In the genomic region with DNA sequence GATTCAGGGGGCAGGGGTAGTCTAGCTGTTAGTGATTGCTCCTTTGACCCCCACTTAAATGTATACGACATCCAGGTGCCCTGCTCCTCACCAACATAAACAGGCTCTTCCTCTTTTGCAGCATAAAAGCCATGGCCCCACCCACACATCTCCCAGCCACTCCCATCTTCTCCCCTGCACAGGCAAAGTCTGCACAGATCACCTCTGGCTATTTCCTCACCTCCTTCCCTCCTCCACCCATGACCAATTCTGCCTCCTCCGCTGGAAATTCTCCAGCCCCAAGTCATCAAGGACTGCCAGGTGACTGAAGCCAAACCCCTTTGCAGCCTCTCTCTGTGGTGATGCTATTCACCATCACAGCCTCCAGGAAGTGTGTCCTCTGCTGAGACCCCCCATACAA, we compare ENCODE assay signal across 21 mouse cellular contexts.
DNase-seq lines count a peak whose midpoint lies in the region; ATAC-seq and TF ChIP-seq lines count a peak whose summit lies in the region.
"Had no signal": no experiment of that assay in that cellular context is flagged by ENCODE, and none has a peak within 500 bp of the region (broad histone marks: within the 10 kb centered on the region; RNA-seq: fewer than 3 reads in every experiment).

No protein-coding gene starts in this region.

- H3K4me3 ChIP-seq in intestine, embryonic 15.5 days (replicated peaks), result no peak overlapping the region
- H3K4me3 ChIP-seq in intestine, embryonic 16.5 days (ENCODE audit: low read length), result no peak overlapping the region
- no peak overlapping the region for H3K4me3 ChIP-seq in MEL (ENCODE audit: control insufficient read depth in 1 of 2, insufficient read depth in 1 of 2, low read depth in 2 of 2, low read length in 2 of 2)
- H3K4me3 ChIP-seq: embryonic facial prominence, embryonic 13.5 days; forebrain, embryonic 13.5 days; heart, embryonic 13.5 days; hindbrain, embryonic 15.5 days had no signal

- no peak for TF ChIP-seq EP300 in MEL (IDR thresholded peaks at IDR 0.05; ENCODE audit: low read depth in 1 of 2, low read length in 2 of 2)

- no peaks in the 10 kb centered on the region for H3K36me3 ChIP-seq in intestine, embryonic 15.5 days
- H3K36me3 ChIP-seq in intestine, embryonic 16.5 days (ENCODE audit: control insufficient read depth, insufficient read depth, low read length), result no peaks in the 10 kb centered on the region
- no peaks in the 10 kb centered on the region for H3K36me3 ChIP-seq in MEL (ENCODE audit: control insufficient read depth in 1 of 2, insufficient read depth in 2 of 2, low read length in 2 of 2)
- H3K36me3 ChIP-seq: embryonic facial prominence, embryonic 13.5 days; heart, embryonic 13.5 days; hindbrain, embryonic 15.5 days had no signal

- H3K27ac ChIP-seq in intestine, embryonic 15.5 days, result no peak overlapping the region
- H3K27ac ChIP-seq in intestine, embryonic 16.5 days (ENCODE audit: low read length), result no peak overlapping the region
- no peak overlapping the region for H3K27ac ChIP-seq in MEL (ENCODE audit: control insufficient read depth, low read depth, low read length)
- H3K27ac ChIP-seq: embryonic facial prominence, embryonic 13.5 days; forebrain, embryonic 13.5 days; heart, embryonic 13.5 days; hindbrain, embryonic 15.5 days had no signal

- H3K4me1 ChIP-seq in intestine, embryonic 15.5 days (replicated peaks), result no peaks in the 10 kb centered on the region
- no peaks in the 10 kb centered on the region for H3K4me1 ChIP-seq in intestine, embryonic 16.5 days (ENCODE audit: control insufficient read depth, insufficient read depth, low read length)
- H3K4me1 ChIP-seq in MEL (ENCODE audit: control insufficient read depth in 1 of 2, insufficient read depth in 2 of 2, low read length in 2 of 2), result no peaks in the 10 kb centered on the region
- H3K4me1 ChIP-seq: forebrain, embryonic 13.5 days; heart, embryonic 13.5 days; hindbrain, embryonic 15.5 days had no signal

- H3K4me2 ChIP-seq in intestine, embryonic 15.5 days (replicated peaks), result no peak overlapping the region
- no peak overlapping the region for H3K4me2 ChIP-seq in intestine, embryonic 16.5 days (ENCODE audit: low read depth, low read length)
- H3K4me2 ChIP-seq: embryonic facial prominence, embryonic 13.5 days; forebrain, embryonic 13.5 days; heart, embryonic 13.5 days; hindbrain, embryonic 15.5 days had no signal

- no peaks in the 10 kb centered on the region for H3K79me2 ChIP-seq in MEL (ENCODE audit: control insufficient read depth, insufficient read depth, low read length, poor library complexity)

- no peaks in the 10 kb centered on the region for H3K9me3 ChIP-seq in intestine, embryonic 15.5 days
- H3K9me3 ChIP-seq in intestine, embryonic 16.5 days (ENCODE audit: control insufficient read depth, low read length), result no peaks in the 10 kb centered on the region
- H3K9me3 ChIP-seq in MEL (replicated peaks; ENCODE audit: insufficient read depth, low read length), result no peaks in the 10 kb centered on the region
- H3K9me3 ChIP-seq: embryonic facial prominence, embryonic 13.5 days; forebrain, embryonic 13.5 days; heart, embryonic 13.5 days; hindbrain, embryonic 15.5 days had no signal

- no peak for TF ChIP-seq POLR2A in MEL (IDR thresholded peaks at IDR 0.05; ENCODE audit: control insufficient read depth in 1 of 2, insufficient read depth in 1 of 2, low read depth in 1 of 2, low read length in 2 of 2, poor library complexity in 1 of 2)

- WGBS in intestine, embryonic 15.5 days, result 21% methylated on average over 2 of the region's 2 CpGs
- 27% methylated on average over 2 of the region's 2 CpGs for WGBS in intestine, embryonic 16.5 days

- TF ChIP-seq RAD21 in MEL (IDR thresholded peaks at IDR 0.05; ENCODE audit: low read depth, low read length), result no peak

- H3K9ac ChIP-seq in intestine, embryonic 15.5 days, result no peak overlapping the region
- H3K9ac ChIP-seq in intestine, embryonic 16.5 days (ENCODE audit: low read depth, low read length), result no peak overlapping the region
- no peak overlapping the region for H3K9ac ChIP-seq in MEL (ENCODE audit: control insufficient read depth, low read depth, low read length, poor library complexity, severe bottlenecking)
- H3K9ac ChIP-seq: embryonic facial prominence, embryonic 13.5 days; forebrain, embryonic 13.5 days; forebrain, postnatal 0 days; heart, embryonic 13.5 days; hindbrain, embryonic 15.5 days had no signal

- H3K27me3 ChIP-seq in intestine, embryonic 15.5 days (replicated peaks), result no peaks in the 10 kb centered on the region
- H3K27me3 ChIP-seq in intestine, embryonic 16.5 days (replicated peaks; ENCODE audit: control insufficient read depth, insufficient read depth, low read length), result no peaks in the 10 kb centered on the region
- no peaks in the 10 kb centered on the region for H3K27me3 ChIP-seq in MEL (ENCODE audit: control insufficient read depth in 1 of 2, insufficient read depth in 2 of 2, low read length in 2 of 2)
- H3K27me3 ChIP-seq: forebrain, embryonic 13.5 days; hindbrain, embryonic 15.5 days had no signal

- TF ChIP-seq CTCF in MEL (IDR thresholded peaks at IDR 0.05 in 2 of 3, conservative IDR thresholded peaks at IDR 0.05 in 1 of 3; ENCODE audit: control insufficient read depth in 1 of 3, insufficient read depth in 1 of 3, low read depth in 2 of 3, low read length in 3 of 3, poor library complexity in 1 of 3, severe bottlenecking in 1 of 3), result no peak

- peak; percentile 32 for DNase-seq in testis, postnatal 10 days (ENCODE audit: low spot score)
- no peak for DNase-seq in testis, postnatal 14 days (ENCODE audit: low spot score)
- DNase-seq in MEL (ENCODE audit: low read depth, low spot score), result peak; percentile 1
- DNase-seq in gonadal fat pad, adult 2 months (ENCODE audit: low read depth), result peak; percentile 6
- no peak for DNase-seq in urinary bladder, adult 2 months (ENCODE audit: low spot score)
- DNase-seq in right cerebral cortex, postnatal 14 days, result no peak
- DNase-seq: adrenal gland, adult 2 months; adrenal gland, postnatal 25 days; cerebellum, adult 18-20 months; cerebellum, adult 9-11 months; cerebellum, postnatal 36 days; forebrain, postnatal 0 days; gastrocnemius, postnatal 25 days; heart, adult 18-20 months; heart, postnatal 36 days had no signal

- 0 out of 2 replicates have a peak, but pooled peaks have one; percentile 36 for ATAC-seq in intestine, embryonic 15.5 days
- no peak for ATAC-seq in intestine, embryonic 16.5 days
- ATAC-seq: forebrain, embryonic 13.5 days; forebrain, postnatal 0 days had no signal

TF ChIP-seq in MEL, 35 proteins besides CTCF, POLR2A, EP300 and RAD21:
- TF ChIP-seq TCF12 (IDR thresholded peaks at IDR 0.05; ENCODE audit: low read depth, low read length), result no peak
- TF ChIP-seq RCOR1 (IDR thresholded peaks at IDR 0.05; ENCODE audit: low read depth, low read length), result no peak
- TF ChIP-seq CHD2 (IDR thresholded peaks at IDR 0.05; ENCODE audit: low read length), result no peak
- TF ChIP-seq CHD1 (IDR thresholded peaks at IDR 0.05; ENCODE audit: low read depth, low read length), result no peak

Comparison
In these comparisons a context has a peak if more than half of its experiments do, and no peak if none do; other contexts are left out.
1. DNase-seq: peak in testis, postnatal 10 days (single experiment), MEL (single experiment) and gonadal fat pad, adult 2 months (single experiment); none in testis, postnatal 14 days (single experiment), urinary bladder, adult 2 months (single experiment) and right cerebral cortex, postnatal 14 days (single experiment).